Mouse (Mus musculus): ENCODE data around the gene Islr2. TPM values are rescaled to one million over a fixed set of nuclear protein-coding genes. Genes with fewer than 3 reads are reported as not detected.

Gene Islr2
- polyA plus RNA-seq, 1 experiment from 2014 or later, result 0.12 TPM

DNA sequence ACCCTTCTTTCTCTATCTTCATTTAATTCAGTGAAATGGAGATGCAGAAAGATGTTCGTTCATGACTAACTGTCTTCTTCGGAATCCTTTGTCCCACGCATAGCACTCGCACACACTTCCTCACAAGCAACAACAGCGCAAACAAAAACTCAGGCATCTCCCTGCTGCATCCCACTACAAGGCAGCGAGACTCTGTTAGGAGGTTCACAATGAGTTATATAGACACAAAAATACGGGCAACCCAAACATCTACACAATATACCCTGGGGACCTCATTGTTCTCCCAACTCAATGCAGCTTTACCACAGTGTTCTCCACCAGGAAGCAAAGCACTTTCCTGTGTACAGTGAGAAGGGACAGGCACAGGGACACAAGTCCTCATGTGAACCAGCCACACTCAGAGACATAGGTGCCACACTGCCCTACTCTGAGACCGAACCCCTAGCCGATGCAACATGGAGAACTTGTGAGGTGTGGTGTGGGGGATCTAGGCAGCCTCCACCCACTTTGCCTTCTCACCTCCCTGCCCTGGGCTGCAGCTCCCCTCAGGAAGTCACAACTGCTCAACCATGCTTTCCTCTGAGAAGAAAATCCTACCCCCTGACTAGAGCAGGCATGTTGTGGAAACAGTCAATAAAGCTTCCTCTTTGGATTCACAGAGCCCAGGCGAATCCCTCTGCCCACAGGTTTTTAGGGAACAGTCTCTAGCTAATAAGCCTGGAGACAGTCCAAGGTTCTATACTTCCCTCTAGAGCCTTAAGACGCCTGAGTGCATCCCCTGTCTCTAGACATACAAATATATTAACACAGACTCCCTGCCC lies 3.6 kb downstream of the Islr2 start:
- Histone ChIP-seq H3K4me1 (ENCODE audit: control insufficient read depth, insufficient read depth, low read length) (peaks cover 44% of the 10 kb centered on the region), H3K27me3 (ENCODE audit: control insufficient read depth, insufficient read depth, low read length) (peaks cover 87% of the 10 kb centered on the region), H3K27ac (ENCODE audit: low read depth, low read length) (no peak overlapping the region), H3K4me3 (ENCODE audit: low read length) (no peak overlapping the region), H3K36me3 (ENCODE audit: control insufficient read depth, insufficient read depth, low read length) (no peaks in the 10 kb centered on the region), H3K9me3 (ENCODE audit: control insufficient read depth, low read length) (no peaks in the 10 kb centered on the region), H3K9ac (ENCODE audit: low read depth, low read length) (no peak overlapping the region), H3K4me2 (replicated peaks; ENCODE audit: low read depth, low read length) (no peak overlapping the region)
- ATAC-seq (ENCODE audit: low FRiP score, low TSS enrichment), result no peak
- 11% methylated on average over 11 of the region's 11 CpGs for WGBS

GRCm38 (mm10) chr9:58199381-58200269 lies 4.5 kb downstream of the Islr2 start:
- Histone ChIP-seq H3K27ac (ENCODE audit: low read depth, low read length) (no peak overlapping the region), H3K27me3 (ENCODE audit: control insufficient read depth, insufficient read depth, low read length) (peaks cover 94% of the 10 kb centered on the region), H3K36me3 (ENCODE audit: control insufficient read depth, insufficient read depth, low read length) (no peaks in the 10 kb centered on the region), H3K4me3 (ENCODE audit: low read length) (peak overlapping the region; percentile 32), H3K4me1 (ENCODE audit: control insufficient read depth, insufficient read depth, low read length) (peaks cover 44% of the 10 kb centered on the region), H3K4me2 (replicated peaks; ENCODE audit: low read depth, low read length) (peak overlapping the region; percentile 46), H3K9ac (ENCODE audit: low read depth, low read length) (no peak overlapping the region), H3K9me3 (ENCODE audit: control insufficient read depth, low read length) (no peaks in the 10 kb centered on the region)
- WGBS, result 2% methylated on average over 41 of the region's 41 CpGs
- ATAC-seq (ENCODE audit: low FRiP score, low TSS enrichment), result no peak

DNA sequence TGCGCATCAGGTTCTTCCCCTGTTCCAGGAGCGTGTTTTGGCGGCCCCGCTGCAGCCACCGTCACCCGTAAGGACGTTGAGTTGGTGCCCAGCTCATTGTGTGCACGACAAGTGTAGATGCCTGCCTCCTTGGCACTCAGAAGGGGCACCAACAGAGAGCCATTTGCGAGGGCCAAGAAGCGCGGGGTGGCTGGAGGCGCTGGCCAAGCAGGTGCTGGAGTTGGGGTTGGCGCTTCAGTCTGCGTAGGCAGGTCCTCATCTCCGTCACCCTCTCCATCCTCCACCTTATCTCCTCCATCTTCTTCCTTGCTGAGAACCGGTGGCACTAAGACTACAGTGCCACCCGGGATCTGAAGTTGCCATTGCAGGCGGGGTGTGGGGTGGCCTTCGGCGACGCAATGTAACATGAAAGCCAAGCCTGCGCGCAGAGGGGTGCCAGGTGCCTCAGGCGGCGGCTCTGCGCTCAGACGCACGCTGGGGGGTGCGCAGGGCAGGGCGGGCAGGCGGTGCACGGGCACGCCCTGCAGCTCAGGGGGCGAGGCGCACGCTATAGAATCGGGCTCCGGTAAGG lies 5.2 kb downstream of the Islr2 start:
- Histone ChIP-seq H3K9me3 (ENCODE audit: control insufficient read depth, low read length) (no peaks in the 10 kb centered on the region), H3K27me3 (ENCODE audit: control insufficient read depth, insufficient read depth, low read length) (peaks cover 97% of the 10 kb centered on the region), H3K9ac (ENCODE audit: low read depth, low read length) (no peak overlapping the region), H3K4me1 (ENCODE audit: control insufficient read depth, insufficient read depth, low read length) (peaks cover 44% of the 10 kb centered on the region), H3K4me3 (ENCODE audit: low read length) (peak overlapping the region; percentile 32), H3K27ac (ENCODE audit: low read depth, low read length) (no peak overlapping the region), H3K4me2 (replicated peaks; ENCODE audit: low read depth, low read length) (peak overlapping the region; percentile 46), H3K36me3 (ENCODE audit: control insufficient read depth, insufficient read depth, low read length) (no peaks in the 10 kb centered on the region)
- ATAC-seq (ENCODE audit: low FRiP score, low TSS enrichment), result no peak
- 1% methylated on average over 38 of the region's 38 CpGs for WGBS

GRCm38 (mm10) chr9:58197781-58198701 lies 6.1 kb downstream of the Islr2 start:
- under 1% methylated on average over 58 of the region's 58 CpGs for WGBS
- Histone ChIP-seq H3K4me1 (ENCODE audit: control insufficient read depth, insufficient read depth, low read length) (peaks cover 40% of the 10 kb centered on the region), H3K9me3 (ENCODE audit: control insufficient read depth, low read length) (no peaks in the 10 kb centered on the region), H3K4me3 (ENCODE audit: low read length) (peak overlapping the region; percentile 32), H3K27me3 (ENCODE audit: control insufficient read depth, insufficient read depth, low read length) (peaks cover 89% of the 10 kb centered on the region), H3K27ac (ENCODE audit: low read depth, low read length) (no peak overlapping the region), H3K9ac (ENCODE audit: low read depth, low read length) (no peak overlapping the region; the same call in 1 of the 2 replicates), H3K36me3 (ENCODE audit: control insufficient read depth, insufficient read depth, low read length) (no peaks in the 10 kb centered on the region), H3K4me2 (replicated peaks; ENCODE audit: low read depth, low read length) (peak overlapping the region; percentile 46)
- peak; percentile 41; the same call in 1 of the 2 replicates for ATAC-seq (ENCODE audit: low FRiP score, low TSS enrichment)

- H3K4me1 ChIP-seq (ENCODE audit: control insufficient read depth, insufficient read depth, low read length), result peaks cover 40% of the 10 kb centered on the region
- no peak for ATAC-seq (ENCODE audit: low FRiP score, low TSS enrichment)
- WGBS, result 4% methylated on average over 46 of the region's 46 CpGs
- H3K27me3 ChIP-seq (ENCODE audit: control insufficient read depth, insufficient read depth, low read length), result peaks cover 77% of the 10 kb centered on the region
- peak overlapping the region; percentile 32 for H3K4me3 ChIP-seq (ENCODE audit: low read length)
- H3K9me3 ChIP-seq (ENCODE audit: control insufficient read depth, low read length), result no peaks in the 10 kb centered on the region
- no peak overlapping the region for H3K9ac ChIP-seq (ENCODE audit: low read depth, low read length)
- H3K27ac ChIP-seq (ENCODE audit: low read depth, low read length), result no peak overlapping the region
- no peaks in the 10 kb centered on the region for H3K36me3 ChIP-seq (ENCODE audit: control insufficient read depth, insufficient read depth, low read length)
- peak overlapping the region; percentile 46; the same call in 1 of the 2 replicates for H3K4me2 ChIP-seq (replicated peaks; ENCODE audit: low read depth, low read length)
These were observed 7.2 kb downstream of the Islr2 start for GRCm38 (mm10) chr9:58196610-58197567.

- H3K9me3 ChIP-seq (ENCODE audit: control insufficient read depth, low read length), result no peaks in the 10 kb centered on the region
- ATAC-seq (ENCODE audit: low FRiP score, low TSS enrichment), result no peak
- H3K36me3 ChIP-seq (ENCODE audit: control insufficient read depth, insufficient read depth, low read length), result no peaks in the 10 kb centered on the region
- peak overlapping the region; percentile 20; the same call in 1 of the 2 replicates for H3K4me3 ChIP-seq (ENCODE audit: low read length)
- H3K9ac ChIP-seq (ENCODE audit: low read depth, low read length), result no peak overlapping the region
- 3% methylated on average over 14 of the region's 14 CpGs for WGBS
- peaks cover 70% of the 10 kb centered on the region for H3K27me3 ChIP-seq (ENCODE audit: control insufficient read depth, insufficient read depth, low read length)
- H3K27ac ChIP-seq (ENCODE audit: low read depth, low read length), result no peak overlapping the region
- peaks cover 36% of the 10 kb centered on the region for H3K4me1 ChIP-seq (ENCODE audit: control insufficient read depth, insufficient read depth, low read length)
- H3K4me2 ChIP-seq (replicated peaks; ENCODE audit: low read depth, low read length), result peak overlapping the region; percentile 22; the same call in 1 of the 2 replicates
These were observed 8.0 kb downstream of the Islr2 start for GRCm38 (mm10) chr9:58196141-58196540.

DNA sequence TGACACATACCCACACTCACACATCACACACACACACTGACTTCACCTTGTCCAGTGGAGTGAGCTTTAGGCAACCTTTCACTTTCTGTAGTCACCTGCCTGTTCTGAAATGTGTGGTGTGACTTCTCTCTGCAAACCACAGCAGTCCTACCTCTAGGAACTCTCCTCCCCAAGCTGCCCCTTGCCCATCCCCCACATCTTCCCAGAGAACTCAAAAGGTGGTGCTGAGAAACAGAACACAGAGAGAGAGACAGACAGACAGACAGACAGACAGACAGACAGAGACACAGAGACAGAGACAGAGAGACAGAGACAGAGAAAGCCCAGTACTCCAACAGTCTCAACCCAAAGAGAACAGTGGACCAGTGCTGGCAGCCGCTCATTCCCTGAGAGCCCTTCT lies 8.4 kb downstream of the Islr2 start:
- Histone ChIP-seq H3K27ac (ENCODE audit: low read depth, low read length) (no peak overlapping the region), H3K36me3 (ENCODE audit: control insufficient read depth, insufficient read depth, low read length) (no peaks in the 10 kb centered on the region), H3K9ac (ENCODE audit: low read depth, low read length) (no peak overlapping the region), H3K4me3 (ENCODE audit: low read length) (no peak overlapping the region), H3K4me1 (ENCODE audit: control insufficient read depth, insufficient read depth, low read length) (peaks cover 36% of the 10 kb centered on the region), H3K4me2 (replicated peaks; ENCODE audit: low read depth, low read length) (no peak overlapping the region), H3K27me3 (ENCODE audit: control insufficient read depth, insufficient read depth, low read length) (peaks cover 68% of the 10 kb centered on the region), H3K9me3 (ENCODE audit: control insufficient read depth, low read length) (no peaks in the 10 kb centered on the region)
- 15% methylated on average over 1 of the region's 1 CpGs for WGBS
- ATAC-seq (ENCODE audit: low FRiP score, low TSS enrichment), result no peak

Measured in kidney, embryonic 14.5 days (tissue).